Mouse (Mus musculus): ENCODE data around the gene Sh3pxd2a. TPM values are rescaled to one million over a fixed set of nuclear protein-coding genes. Genes with fewer than 3 reads are reported as not detected.

The Sh3pxd2a gene
- total and polyA plus RNA-seq, 3 experiments, result 36.1 to 53.2 (median 52.3) TPM

GRCm38 (mm10) chr19:47420539-47420938, 43.7 kb downstream of the Sh3pxd2a start:
- TF ChIP-seq EP300 (IDR thresholded peaks at IDR 0.05; ENCODE audit: insufficient read depth, low read depth, low read length) (0 out of 2 replicates have a peak, but pooled peaks have one; percentile 21), POLR2A (IDR thresholded peaks at IDR 0.05; ENCODE audit: insufficient read depth, low read depth, low read length) (no peak)
- peaks cover 9% of the 10 kb centered on the region for H3K4me1 ChIP-seq (ENCODE audit: control insufficient read depth, insufficient read depth, low read length)
- no peak overlapping the region for H3K4me3 ChIP-seq
- peaks cover 2% of the 10 kb centered on the region for H3K79me2 ChIP-seq (replicated peaks; ENCODE audit: control insufficient read depth, insufficient read depth, low read length)
- DNase-seq, result no peak
- H3K36me3 ChIP-seq (ENCODE audit: control insufficient read depth, insufficient read depth, low read length), result no peaks in the 10 kb centered on the region
- H3K9ac ChIP-seq (ENCODE audit: low read depth, low read length), result no peak overlapping the region
- intact Hi-C loops (cut with DNase I), result no loop called here
- WGBS, result 66% methylated on average over 11 of the region's 11 CpGs
- H3K27ac ChIP-seq, result peak overlapping the region; percentile 41
- no peaks in the 10 kb centered on the region for H3K27me3 ChIP-seq (ENCODE audit: control insufficient read depth, insufficient read depth, low read length)

- intact Hi-C loops (cut with DNase I), result no loop called here
- H3K9ac ChIP-seq (ENCODE audit: low read depth, low read length), result no peak overlapping the region
- no peak overlapping the region for H3K27ac ChIP-seq
- TF ChIP-seq CTCF (IDR thresholded peaks at IDR 0.05) (no peak), POLR2A (IDR thresholded peaks at IDR 0.05; ENCODE audit: insufficient read depth, low read depth, low read length) (no peak), EP300 (IDR thresholded peaks at IDR 0.05; ENCODE audit: insufficient read depth, low read depth, low read length) (no peak)
- H3K27me3 ChIP-seq (ENCODE audit: control insufficient read depth, insufficient read depth, low read length), result no peaks in the 10 kb centered on the region
- H3K4me1 ChIP-seq (ENCODE audit: control insufficient read depth, insufficient read depth, low read length), result peaks cover 16% of the 10 kb centered on the region
- H3K4me3 ChIP-seq, result no peak overlapping the region
- WGBS, result 43% methylated on average over 8 of the region's 8 CpGs
- DNase-seq, result no peak
- no peaks in the 10 kb centered on the region for H3K36me3 ChIP-seq (ENCODE audit: control insufficient read depth, insufficient read depth, low read length)
- no peaks in the 10 kb centered on the region for H3K79me2 ChIP-seq (replicated peaks; ENCODE audit: control insufficient read depth, insufficient read depth, low read length)
Observed at GRCm38 (mm10) chr19:47419208-47419607, 45.0 kb downstream of the Sh3pxd2a start.

GRCm38 (mm10) chr19:47416161-47416560, 48.0 kb downstream of the Sh3pxd2a start:
- TF ChIP-seq EP300 (IDR thresholded peaks at IDR 0.05; ENCODE audit: insufficient read depth, low read depth, low read length) (no peak), POLR2A (IDR thresholded peaks at IDR 0.05; ENCODE audit: insufficient read depth, low read depth, low read length) (no peak), CTCF (IDR thresholded peaks at IDR 0.05) (no peak)
- Histone ChIP-seq H3K4me3 (no peak overlapping the region), H3K79me2 (replicated peaks; ENCODE audit: control insufficient read depth, insufficient read depth, low read length) (no peaks in the 10 kb centered on the region), H3K9ac (ENCODE audit: low read depth, low read length) (no peak overlapping the region), H3K4me1 (ENCODE audit: control insufficient read depth, insufficient read depth, low read length) (peaks cover 22% of the 10 kb centered on the region), H3K27me3 (ENCODE audit: control insufficient read depth, insufficient read depth, low read length) (no peaks in the 10 kb centered on the region), H3K36me3 (ENCODE audit: control insufficient read depth, insufficient read depth, low read length) (no peaks in the 10 kb centered on the region), H3K27ac (no peak overlapping the region)
- WGBS, result 87% methylated on average over 12 of the region's 12 CpGs
- intact Hi-C loops (cut with DNase I), result no loop called here
- no peak for DNase-seq

GRCm38 (mm10) chr19:47414142-47414905, 49.9 kb downstream of the Sh3pxd2a start:
- TF ChIP-seq EP300 (IDR thresholded peaks at IDR 0.05; ENCODE audit: insufficient read depth, low read depth, low read length) (no peak), CTCF (IDR thresholded peaks at IDR 0.05) (no peak), POLR2A (IDR thresholded peaks at IDR 0.05; ENCODE audit: insufficient read depth, low read depth, low read length) (no peak)
- H3K9ac ChIP-seq (ENCODE audit: low read depth, low read length), result no peak overlapping the region
- no peak overlapping the region; the same call in 1 of the 2 replicates for H3K27ac ChIP-seq
- 46% methylated on average over 13 of the region's 13 CpGs for WGBS
- intact Hi-C loops (cut with DNase I), result no loop called here
- peaks cover 24% of the 10 kb centered on the region for H3K4me1 ChIP-seq (ENCODE audit: control insufficient read depth, insufficient read depth, low read length)
- DNase-seq, result no peak
- no peaks in the 10 kb centered on the region for H3K36me3 ChIP-seq (ENCODE audit: control insufficient read depth, insufficient read depth, low read length)
- no peaks in the 10 kb centered on the region for H3K27me3 ChIP-seq (ENCODE audit: control insufficient read depth, insufficient read depth, low read length)
- H3K79me2 ChIP-seq (replicated peaks; ENCODE audit: control insufficient read depth, insufficient read depth, low read length), result peaks cover 2% of the 10 kb centered on the region
- H3K4me3 ChIP-seq, result no peak overlapping the region

GRCm38 (mm10) chr19:47413458-47414005, 50.7 kb downstream of the Sh3pxd2a start:
- H3K9ac ChIP-seq (ENCODE audit: low read depth, low read length), result no peak overlapping the region
- peaks cover 27% of the 10 kb centered on the region for H3K4me1 ChIP-seq (ENCODE audit: control insufficient read depth, insufficient read depth, low read length)
- H3K36me3 ChIP-seq (ENCODE audit: control insufficient read depth, insufficient read depth, low read length), result no peaks in the 10 kb centered on the region
- H3K79me2 ChIP-seq (replicated peaks; ENCODE audit: control insufficient read depth, insufficient read depth, low read length), result peaks cover 2% of the 10 kb centered on the region
- DNase-seq, result no peak
- H3K4me3 ChIP-seq, result no peak overlapping the region
- 70% methylated on average over 6 of the region's 6 CpGs for WGBS
- intact Hi-C loops (cut with DNase I), result no loop called here
- H3K27ac ChIP-seq, result no peak overlapping the region; the same call in 1 of the 2 replicates
- no peaks in the 10 kb centered on the region for H3K27me3 ChIP-seq (ENCODE audit: control insufficient read depth, insufficient read depth, low read length)
- no peak for TF ChIP-seq CTCF (IDR thresholded peaks at IDR 0.05)
- TF ChIP-seq POLR2A (IDR thresholded peaks at IDR 0.05; ENCODE audit: insufficient read depth, low read depth, low read length), result no peak
- no peak for TF ChIP-seq EP300 (IDR thresholded peaks at IDR 0.05; ENCODE audit: insufficient read depth, low read depth, low read length)

All from heart, adult 2 months (tissue).